Mouse (Mus musculus) hindbrain, postnatal 0 days (tissue): Measurements from ENCODE around the gene Cygb. TPM values are rescaled to one million over a fixed set of nuclear protein-coding genes. Genes with fewer than 3 reads are reported as not detected.
"Not testable (repeated sequence)": the region's sequence is repeated elsewhere in the genome, so short reads cannot be mapped to it uniquely, and the experiment has no call there.

Source experiments
- ATAC-seq: fragments of 200-750 bp; cut with Nextera tagmentation; 2 replicates; pipeline ENCODE4 v1.8.0; 2017; ENCODE audit warnings: mild to moderate bottlenecking, moderate TSS enrichment, moderate library complexity
- DNase-seq: peaks from one replicate; pipeline ENCODE4 v3.0.0-alpha.2; 2015; ENCODE audit warnings: low spot score
- H3K27ac ChIP-seq: fragments of 300-500 bp; sonication (generic); 2 replicates; pipeline ENCODE4 v1.5.1; 2014; ENCODE audit warnings: mild to moderate bottlenecking
- H3K27me3 ChIP-seq: fragments of 300-500 bp; sonication (generic); 2 replicates; pipeline ENCODE4 v1.6.1; 2014; ENCODE audit warnings: low read length, mixed read lengths; ENCODE audit not compliant: insufficient read depth
- H3K36me3 ChIP-seq: fragments of 300-500 bp; sonication (generic); 2 replicates; pipeline ENCODE4 v1.6.1; 2014; ENCODE audit warnings: low read length, mixed read lengths; ENCODE audit not compliant: insufficient read depth
- H3K4me1 ChIP-seq: fragments of 300-500 bp; sonication (generic); 2 replicates; pipeline ENCODE4 v1.6.1; 2014; ENCODE audit warnings: antibody characterized with exemption, low read length, mixed read lengths; ENCODE audit not compliant: insufficient read depth
- H3K4me2 ChIP-seq: fragments of 300-500 bp; sonication (generic); 2 replicates; pipeline ENCODE4 v1.6.1; 2014; ENCODE audit warnings: low read depth, mild to moderate bottlenecking, low read length, moderate library complexity, mixed read lengths
- H3K4me3 ChIP-seq: fragments of 300-500 bp; sonication (generic); 2 replicates; pipeline ENCODE4 v1.5.1; 2014; ENCODE audit warnings: low read length
- H3K9ac ChIP-seq: fragments of 300-500 bp; sonication (generic); replicated peaks from 2 replicates; pipeline ENCODE4 v1.6.1; 2014; ENCODE audit warnings: mild to moderate bottlenecking, low read length, moderate library complexity, mixed read lengths
- H3K9me3 ChIP-seq: fragments of 300-500 bp; sonication (generic); 2 replicates; pipeline ENCODE4 v1.6.1; 2016; ENCODE audit warnings: low read length, mixed read lengths
- CTCF ChIP-seq: IDR thresholded peaks from 2 replicates; pipeline ENCODE4 v1.5.1; 2016; ENCODE audit warnings: antibody characterized with exemption, control low read depth, low read depth
- WGBS: fragments of 180-500 bp; shearing (Covaris S2); extraction: QIAGEN DNeasy Blood & Tissue Kit; methylation state at CpG from one replicate; pipeline ENCODE4 v1.1.7; 2014; 5-methylcytosine and 5-hydroxymethylcytosine counted together
- polyA plus RNA-seq: library from polyadenylated mRNA; unstranded; fragments of >200 nt; fragmentation: Nextera tagmentation; extraction: Ambion mirVana; gene quantifications from 2 replicates; pipeline ENCODE4 v1.2.1, GENCODE M21; 2015
- total RNA-seq: library from RNA; depleted of rRNA; stranded (reverse); fragments of >200 nt; gene quantifications from 2 replicates; pipeline ENCODE4 v1.2.3, GENCODE M21; 2014

The Cygb gene
- total and polyA plus RNA-seq, 2 experiments from 2014 or later = 48.1 to 54.7 TPM

GRCm38 (mm10) chr11:116641168-116641567, 12.9 kb downstream of the Cygb start:
- 46% methylated on average over 5 of the region's 5 CpGs for WGBS
- ATAC-seq (no peak), DNase-seq (no peak)
- TF ChIP-seq CTCF = peak; percentile 55
- no peaks in the 10 kb centered on the region for H3K36me3 ChIP-seq
- no peaks in the 10 kb centered on the region for H3K27me3 ChIP-seq
- H3K9me3 ChIP-seq = no peaks in the 10 kb centered on the region
- no peak overlapping the region for H3K9ac ChIP-seq
- H3K4me2 ChIP-seq = no peak overlapping the region
- no peaks in the 10 kb centered on the region for H3K4me1 ChIP-seq
- H3K4me3 ChIP-seq = no peak overlapping the region
- no peak overlapping the region for H3K27ac ChIP-seq

DNA sequence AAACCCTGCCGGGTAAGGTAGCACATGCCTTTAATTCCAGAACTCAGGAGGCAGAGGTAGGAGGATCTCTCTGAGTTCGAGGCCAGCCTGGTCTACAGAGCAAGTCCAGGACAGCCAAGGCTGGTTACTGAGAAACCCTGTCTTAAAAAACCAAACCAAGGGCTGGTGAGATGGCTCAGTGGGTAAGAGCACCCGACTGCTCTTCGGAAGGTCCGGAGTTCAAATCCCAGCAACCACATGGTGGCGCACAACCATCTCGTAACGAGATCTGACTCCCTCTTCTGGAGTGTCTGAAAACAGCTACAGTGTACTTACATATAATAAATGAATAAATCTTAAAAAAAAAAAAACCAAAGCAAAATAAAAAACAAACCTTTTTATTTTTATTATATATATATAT, 17.5 kb downstream of the Cygb start:
- not testable (repeated sequence) for H3K4me2 ChIP-seq, H3K36me3 ChIP-seq, DNase-seq, H3K4me1 ChIP-seq, ATAC-seq, H3K9ac ChIP-seq, H3K4me3 ChIP-seq, H3K27me3 ChIP-seq, H3K9me3 ChIP-seq, H3K27ac ChIP-seq
- WGBS = 78% methylated on average over 8 of the region's 8 CpGs

- Histone ChIP-seq H3K4me3 (no peak overlapping the region), H3K27me3 (no peaks in the 10 kb centered on the region), H3K4me2 (no peak overlapping the region), H3K4me1 (no peaks in the 10 kb centered on the region), H3K36me3 (no peaks in the 10 kb centered on the region), H3K9ac (no peak overlapping the region), H3K9me3 (no peaks in the 10 kb centered on the region), H3K27ac (no peak overlapping the region)
- WGBS = 70% methylated on average over 10 of the region's 10 CpGs
- DNase-seq (no peak), ATAC-seq (no peak)
- no peak for TF ChIP-seq CTCF
Observed at GRCm38 (mm10) chr11:116632962-116633361, 21.2 kb downstream of the Cygb start.

GRCm38 (mm10) chr11:116630171-116630965, 23.7 kb downstream of the Cygb start:
- Histone ChIP-seq H3K27ac (no peak overlapping the region), H3K4me3 (no peak overlapping the region), H3K4me2 (no peak overlapping the region), H3K36me3 (no peaks in the 10 kb centered on the region), H3K27me3 (peaks cover 1% of the 10 kb centered on the region; the same call in 1 of the 2 replicates), H3K9ac (no peak overlapping the region), H3K4me1 (no peaks in the 10 kb centered on the region), H3K9me3 (no peaks in the 10 kb centered on the region)
- whole genome bisulfite sequencing = 53% methylated on average over 12 of the region's 12 CpGs
- ATAC-seq (no peak), DNase-seq (no peak)
- no peak for TF ChIP-seq CTCF

GRCm38 (mm10) chr11:116629472-116629871, 24.6 kb downstream of the Cygb start:
- Histone ChIP-seq H3K9me3 (no peaks in the 10 kb centered on the region), H3K9ac (no peak overlapping the region), H3K27ac (no peak overlapping the region), H3K4me1 (peaks cover 2% of the 10 kb centered on the region; the same call in 1 of the 2 replicates), H3K36me3 (no peaks in the 10 kb centered on the region), H3K27me3 (peaks cover 7% of the 10 kb centered on the region; the same call in 1 of the 2 replicates), H3K4me3 (no peak overlapping the region), H3K4me2 (no peak overlapping the region)
- DNase-seq (no peak), ATAC-seq (no peak)
- no peak for TF ChIP-seq CTCF
- 82% methylated on average over 6 of the region's 6 CpGs for WGBS

DNA sequence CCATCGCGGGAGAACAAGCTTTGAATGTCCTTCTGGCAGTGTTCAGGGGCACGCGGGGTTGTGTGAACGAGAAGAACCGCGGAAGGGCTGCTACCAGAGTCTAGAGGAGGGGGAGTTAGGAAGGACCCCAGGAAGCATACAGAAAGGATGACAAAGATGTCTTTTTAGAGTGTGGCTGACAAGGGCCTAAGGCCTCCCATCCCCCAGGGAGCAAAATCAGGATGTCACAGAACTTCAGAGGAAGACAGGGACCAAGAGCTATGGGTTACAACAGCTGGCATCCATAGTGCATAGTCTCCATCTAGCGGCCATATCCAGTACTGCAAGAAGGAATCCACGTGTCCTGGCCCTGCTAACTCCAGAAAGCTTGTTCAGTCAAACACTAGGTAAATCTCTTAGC, 25.4 kb downstream of the Cygb start:
- Histone ChIP-seq H3K4me2 (no peak overlapping the region), H3K27me3 (peaks cover 7% of the 10 kb centered on the region; the same call in 1 of the 2 replicates), H3K9me3 (no peaks in the 10 kb centered on the region), H3K27ac (no peak overlapping the region), H3K36me3 (no peaks in the 10 kb centered on the region), H3K4me1 (peaks cover 8% of the 10 kb centered on the region; the same call in 1 of the 2 replicates), H3K4me3 (no peak overlapping the region), H3K9ac (no peak overlapping the region)
- ATAC-seq = peak; percentile 75
- TF ChIP-seq CTCF = peak; percentile 99
- peak; percentile 93 for DNase-seq
- 53% methylated on average over 9 of the region's 9 CpGs for WGBS
